Mouse (Mus musculus): Measurements from ENCODE around the gene Prn. TPM values are rescaled to one million over a fixed set of nuclear protein-coding genes. Genes with fewer than 3 reads are reported as not detected.
A peak's percentile ranks its signal among the peaks of the same experiment; 100 is the strongest.

Prn gene
- total and polyA plus RNA-seq, 2 experiments from 2014 or later = 0.76 TPM; not detected in 1

- Histone ChIP-seq H3K9me3 (ENCODE audit: low read length) (no peaks in the 10 kb centered on the region), H3K4me2 (ENCODE audit: low read depth) (no peak overlapping the region), H3K27me3 (ENCODE audit: insufficient read depth, low read length) (no peaks in the 10 kb centered on the region), H3K4me3 (ENCODE audit: low read depth, low read length) (no peak overlapping the region), H3K36me3 (ENCODE audit: insufficient read depth) (no peaks in the 10 kb centered on the region), H3K4me1 (ENCODE audit: insufficient read depth) (no peaks in the 10 kb centered on the region), H3K27ac (ENCODE audit: low read depth, low read length) (no peak overlapping the region), H3K9ac (no peak overlapping the region)
- ATAC-seq (no peak), DNase-seq (no peak)
- TF ChIP-seq CTCF (IDR thresholded peaks at IDR 0.05; ENCODE audit: low read depth) = no peak
- 93% methylated on average over 16 of the region's 16 CpGs for WGBS
These were observed 36.6 kb downstream of the Prn start for GRCm38 (mm10) chr2:131946351-131946750.

GRCm38 (mm10) chr2:131948156-131948555 is 38.4 kb downstream of the Prn start:
- DNase-seq (no peak), ATAC-seq (no peak)
- Histone ChIP-seq H3K4me2 (ENCODE audit: low read depth) (no peak overlapping the region), H3K4me3 (ENCODE audit: low read depth, low read length) (no peak overlapping the region), H3K9me3 (ENCODE audit: low read length) (no peaks in the 10 kb centered on the region), H3K27ac (ENCODE audit: low read depth, low read length) (no peak overlapping the region), H3K4me1 (ENCODE audit: insufficient read depth) (no peaks in the 10 kb centered on the region), H3K27me3 (ENCODE audit: insufficient read depth, low read length) (no peaks in the 10 kb centered on the region), H3K9ac (no peak overlapping the region), H3K36me3 (ENCODE audit: insufficient read depth) (no peaks in the 10 kb centered on the region)
- no peak for TF ChIP-seq CTCF (IDR thresholded peaks at IDR 0.05; ENCODE audit: low read depth)
- WGBS = 75% methylated on average over 3 of the region's 3 CpGs

- ATAC-seq (no peak), DNase-seq (no peak)
- H3K4me2 ChIP-seq (ENCODE audit: low read depth) = no peak overlapping the region
- H3K4me3 ChIP-seq (ENCODE audit: low read depth, low read length) = no peak overlapping the region
- H3K36me3 ChIP-seq (ENCODE audit: insufficient read depth) = no peaks in the 10 kb centered on the region
- no peaks in the 10 kb centered on the region for H3K27me3 ChIP-seq (ENCODE audit: insufficient read depth, low read length)
- no peak overlapping the region for H3K9ac ChIP-seq
- no peak for TF ChIP-seq CTCF (IDR thresholded peaks at IDR 0.05; ENCODE audit: low read depth)
- no peaks in the 10 kb centered on the region for H3K4me1 ChIP-seq (ENCODE audit: insufficient read depth)
- 75% methylated on average over 11 of the region's 11 CpGs for WGBS
- no peak overlapping the region for H3K27ac ChIP-seq (ENCODE audit: low read depth, low read length)
- H3K9me3 ChIP-seq (ENCODE audit: low read length) = no peaks in the 10 kb centered on the region
These were observed 39.3 kb downstream of the Prn start for GRCm38 (mm10) chr2:131948916-131949639.

GRCm38 (mm10) chr2:131949767-131950597 is 40.2 kb downstream of the Prn start:
- H3K27me3 ChIP-seq (ENCODE audit: insufficient read depth, low read length) = no peaks in the 10 kb centered on the region
- H3K27ac ChIP-seq (ENCODE audit: low read depth, low read length) = no peak overlapping the region
- TF ChIP-seq CTCF (IDR thresholded peaks at IDR 0.05; ENCODE audit: low read depth) = peak; percentile 89
- no peak overlapping the region for H3K4me2 ChIP-seq (ENCODE audit: low read depth)
- no peaks in the 10 kb centered on the region for H3K4me1 ChIP-seq (ENCODE audit: insufficient read depth)
- peak; percentile 67; the same call in 1 of the 2 replicates for ATAC-seq
- 50% methylated on average over 9 of the region's 9 CpGs for WGBS
- H3K4me3 ChIP-seq (ENCODE audit: low read depth, low read length) = no peak overlapping the region
- H3K9ac ChIP-seq = no peak overlapping the region
- H3K9me3 ChIP-seq (ENCODE audit: low read length) = no peaks in the 10 kb centered on the region
- DNase-seq = peak; percentile 86
- H3K36me3 ChIP-seq (ENCODE audit: insufficient read depth) = no peaks in the 10 kb centered on the region

GRCm38 (mm10) chr2:131950598-131951095 is 40.9 kb downstream of the Prn start, which contains the start of gene Prnd:
Prnd (plus strand) TSS chr2:131950861.
- Histone ChIP-seq H3K27me3 (ENCODE audit: insufficient read depth, low read length) (no peaks in the 10 kb centered on the region), H3K9ac (no peak within 1 kb of the TSS), H3K4me1 (ENCODE audit: insufficient read depth) (no peaks in the 10 kb centered on the region), H3K4me2 (ENCODE audit: low read depth) (no peak within 1 kb of the TSS), H3K27ac (ENCODE audit: low read depth, low read length) (no peak within 1 kb of the TSS), H3K36me3 (ENCODE audit: insufficient read depth) (no peaks in the 10 kb centered on the region), H3K4me3 (ENCODE audit: low read depth, low read length) (no peak within 1 kb of the TSS), H3K9me3 (ENCODE audit: low read length) (no peaks in the 10 kb centered on the region)
- TF ChIP-seq CTCF (IDR thresholded peaks at IDR 0.05; ENCODE audit: low read depth) = no peak
- WGBS = 22% methylated on average over 11 of the region's 11 CpGs
- ATAC-seq (no peak), DNase-seq (no peak)

GRCm38 (mm10) chr2:131952456-131952855 is 42.7 kb downstream of the Prn start:
- H3K27ac ChIP-seq (ENCODE audit: low read depth, low read length) = no peak overlapping the region
- H3K4me3 ChIP-seq (ENCODE audit: low read depth, low read length) = no peak overlapping the region
- no peaks in the 10 kb centered on the region for H3K9me3 ChIP-seq (ENCODE audit: low read length)
- 47% methylated on average over 2 of the region's 2 CpGs for WGBS
- no peak for TF ChIP-seq CTCF (IDR thresholded peaks at IDR 0.05; ENCODE audit: low read depth)
- no peaks in the 10 kb centered on the region for H3K27me3 ChIP-seq (ENCODE audit: insufficient read depth, low read length)
- H3K36me3 ChIP-seq (ENCODE audit: insufficient read depth) = no peaks in the 10 kb centered on the region
- no peak overlapping the region for H3K4me2 ChIP-seq (ENCODE audit: low read depth)
- no peak for ATAC-seq
- no peak for DNase-seq
- no peaks in the 10 kb centered on the region for H3K4me1 ChIP-seq (ENCODE audit: insufficient read depth)
- H3K9ac ChIP-seq = no peak overlapping the region

All from forebrain, postnatal 0 days (tissue).